Mouse (Mus musculus) testis, adult 2 months (tissue): ENCODE results near the gene Tmem219.

ENCODE experiments used
- CTCF ChIP-seq: fragments of 200-500 bp; IDR thresholded peaks from 2 replicates; pipeline ENCODE4 v1.5.1; 2012; ENCODE audit warnings: low read depth, mild to moderate bottlenecking, inconsistent platforms, low read length, moderate library complexity; ENCODE audit not compliant: control insufficient read depth, insufficient read depth, insufficient replicate concordance
- POLR2A ChIP-seq: fragments of 200-500 bp; IDR thresholded peaks from 2 replicates; pipeline ENCODE4 v1.6.1; 2012; ENCODE audit warnings: low read depth, mild to moderate bottlenecking, inconsistent platforms, low read length, moderate library complexity; ENCODE audit not compliant: control insufficient read depth

- TF ChIP-seq CTCF (no peak), POLR2A (no peak)
Observed at GRCm38 (mm10) chr7:126914844-126915243, 7.9 kb downstream of the Tmem219 start.
